In genomic region chr3:107701767-107702394, GRCm38 (mm10) we compare ENCODE assay signal across 17 mouse cellular contexts.
"Had no signal": no experiment of that assay in that cellular context is flagged by ENCODE, and none has a peak within 500 bp of the region (broad histone marks: within the 10 kb centered on the region; RNA-seq: fewer than 3 reads in every experiment).

No protein-coding gene starts in this region.

- ATAC-seq: midbrain, embryonic 13.5 days; midbrain, embryonic 15.5 days had no signal

- H3K36me3 ChIP-seq: midbrain, embryonic 13.5 days; midbrain, embryonic 15.5 days; neural tube, embryonic 13.5 days; neural tube, embryonic 15.5 days; stomach, embryonic 15.5 days had no signal

- H3K9ac ChIP-seq: lung, embryonic 14.5 days; midbrain, embryonic 13.5 days; midbrain, embryonic 15.5 days; neural tube, embryonic 13.5 days; neural tube, embryonic 15.5 days; stomach, embryonic 15.5 days had no signal

- H3K4me3 ChIP-seq: megakaryocyte, embryonic 14.5 days; midbrain, embryonic 13.5 days; midbrain, embryonic 15.5 days; neural tube, embryonic 13.5 days; neural tube, embryonic 15.5 days; stomach, embryonic 15.5 days had no signal

- H3K27me3 ChIP-seq: midbrain, embryonic 13.5 days; midbrain, embryonic 15.5 days; neural tube, embryonic 13.5 days; neural tube, embryonic 15.5 days; stomach, embryonic 15.5 days had no signal

- H3K27ac ChIP-seq: macrophage; midbrain, embryonic 13.5 days; midbrain, embryonic 15.5 days; neural tube, embryonic 13.5 days; neural tube, embryonic 15.5 days; stomach, embryonic 15.5 days; stomach, postnatal 0 days had no signal

- H3K9me3 ChIP-seq: midbrain, embryonic 13.5 days; midbrain, embryonic 15.5 days; neural tube, embryonic 13.5 days; neural tube, embryonic 15.5 days; stomach, embryonic 15.5 days had no signal

- H3K4me2 ChIP-seq: lung, embryonic 14.5 days; midbrain, embryonic 11.5 days; midbrain, embryonic 13.5 days; midbrain, embryonic 15.5 days; neural tube, embryonic 13.5 days; neural tube, embryonic 15.5 days; stomach, embryonic 15.5 days had no signal

- DNase-seq: lung, adult 18-20 months; lung, embryonic 14.5 days; lung, postnatal 10 days; lung, postnatal 36 days; right cerebral cortex, postnatal 14 days; thymus, adult 2 months; thymus, postnatal 25 days; thymus, postnatal 4 days had no signal
